Mouse (Mus musculus) left cerebral cortex, adult 2 months (tissue): ENCODE measurements at regions not wholly inside any gene's neighbourhood (a gene's known extent, or its start where the extent isn't known, plus 50 kb on each side); places are given as distances from the start of the nearest gene placed in this dataset.
"Not testable (repeated sequence)": the region's sequence is repeated elsewhere in the genome, so short reads cannot be mapped to it uniquely, and the experiment has no call there.

Experiments
- DNase-seq, 2 experiments: peaks; one replicate each; pipeline ENCODE4 v3.0.0; 2021 to 2022; ENCODE audit warnings: low spot score in 2 of 2, mixed read lengths in 1 of 2; ENCODE audit errors: extremely low spot score in 1 of 2
- H3K27ac ChIP-seq: fragments of 200-600 bp; 2 replicates; pipeline ENCODE4 v1.8.1; 2022
- H3K4me3 ChIP-seq: fragments of 200-600 bp; 2 replicates; pipeline ENCODE4 v1.8.1; 2022
- CTCF ChIP-seq: fragments of 200-600 bp; IDR thresholded peaks from 2 replicates; pipeline ENCODE4 v1.8.1; 2022; ENCODE audit warnings: antibody characterized with exemption, mild to moderate bottlenecking, moderate library complexity
- intact Hi-C: fragments of 180-260 bp; cut with DNase I; formaldehyde crosslinking; loops from one replicate; pipeline ENCODE4 v1.15.1; 2025

DNA sequence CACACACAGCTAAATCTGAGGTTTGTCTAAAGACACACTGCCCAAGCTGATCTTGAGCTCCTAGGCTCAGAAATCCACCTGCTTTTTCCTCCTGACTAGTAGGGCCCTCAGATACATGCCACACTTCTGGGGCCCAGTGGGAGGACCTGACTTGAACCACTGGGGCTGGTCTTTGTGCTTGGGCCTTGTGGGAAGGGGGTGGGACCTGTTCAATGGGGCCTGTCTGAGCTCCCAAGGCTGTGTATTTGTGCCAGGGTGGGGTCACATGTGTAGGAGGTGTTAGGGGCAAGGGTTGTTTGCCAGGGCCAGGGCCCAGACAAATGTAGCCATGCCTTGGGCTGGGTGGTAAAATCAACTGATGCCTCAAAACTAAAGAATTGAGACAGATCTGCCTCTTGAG, 56.8 kb downstream of the Gm8765 start:
- H3K4me3 ChIP-seq, H3K27ac ChIP-seq, DNase-seq: not testable (repeated sequence)
- intact Hi-C loops = loop anchor here (5.0 kb wide), 1 partner anchor 693 kb away; no protein-coding TSS in a partner anchor

- intact Hi-C loops, H3K4me3 ChIP-seq, DNase-seq, H3K27ac ChIP-seq: not testable (repeated sequence)
Measured at GRCm38 (mm10) chr13:50756334-50756733, 58.2 kb downstream of the Gm8765 start.

DNA sequence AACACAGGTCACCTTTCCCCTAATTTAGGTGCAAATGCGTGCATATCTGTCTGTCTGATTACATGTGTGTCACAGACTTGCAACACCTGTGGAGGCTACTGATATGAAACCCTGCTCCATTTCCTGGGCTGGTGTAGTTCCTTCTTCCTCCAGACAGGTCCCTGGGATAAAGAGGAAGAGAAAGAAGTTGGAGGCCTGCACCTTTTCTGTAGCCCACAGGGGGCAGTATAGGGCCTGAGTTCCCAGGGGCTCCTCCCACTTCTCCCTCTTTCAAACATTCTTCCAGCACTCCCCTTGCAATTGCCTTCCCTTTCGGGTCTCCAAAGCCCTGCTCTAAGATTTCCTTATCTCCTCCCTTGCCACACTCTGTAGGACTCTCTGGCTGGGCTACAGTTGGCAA, 66.5 kb downstream of the Gm8765 start:
- no peak for DNase-seq
- H3K27ac ChIP-seq = no peak overlapping the region
- TF ChIP-seq CTCF = no peak
- no peak overlapping the region for H3K4me3 ChIP-seq
- intact Hi-C loops = no loop called here

DNA sequence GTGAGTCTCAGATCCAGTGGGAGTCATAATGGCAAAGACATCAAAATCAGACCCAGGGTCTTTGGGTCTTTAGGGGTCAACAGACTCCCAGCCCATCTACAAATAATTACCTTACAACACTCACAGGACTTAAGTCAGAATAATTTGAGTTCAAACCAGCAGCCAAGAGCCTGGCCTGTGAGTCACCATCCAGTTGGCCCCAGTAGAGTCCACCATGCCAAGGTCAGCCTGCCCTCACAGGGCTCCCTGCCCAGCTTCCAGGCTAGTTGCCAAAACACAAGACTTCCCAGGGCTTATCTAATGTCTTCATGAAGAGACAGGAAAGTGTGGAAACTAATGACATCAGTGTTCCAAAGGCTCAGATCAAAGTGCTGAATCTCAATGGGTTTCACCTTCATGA, 81.9 kb downstream of the Gm8765 start:
- H3K4me3 ChIP-seq, intact Hi-C loops, H3K27ac ChIP-seq, DNase-seq: not testable (repeated sequence)

DNA sequence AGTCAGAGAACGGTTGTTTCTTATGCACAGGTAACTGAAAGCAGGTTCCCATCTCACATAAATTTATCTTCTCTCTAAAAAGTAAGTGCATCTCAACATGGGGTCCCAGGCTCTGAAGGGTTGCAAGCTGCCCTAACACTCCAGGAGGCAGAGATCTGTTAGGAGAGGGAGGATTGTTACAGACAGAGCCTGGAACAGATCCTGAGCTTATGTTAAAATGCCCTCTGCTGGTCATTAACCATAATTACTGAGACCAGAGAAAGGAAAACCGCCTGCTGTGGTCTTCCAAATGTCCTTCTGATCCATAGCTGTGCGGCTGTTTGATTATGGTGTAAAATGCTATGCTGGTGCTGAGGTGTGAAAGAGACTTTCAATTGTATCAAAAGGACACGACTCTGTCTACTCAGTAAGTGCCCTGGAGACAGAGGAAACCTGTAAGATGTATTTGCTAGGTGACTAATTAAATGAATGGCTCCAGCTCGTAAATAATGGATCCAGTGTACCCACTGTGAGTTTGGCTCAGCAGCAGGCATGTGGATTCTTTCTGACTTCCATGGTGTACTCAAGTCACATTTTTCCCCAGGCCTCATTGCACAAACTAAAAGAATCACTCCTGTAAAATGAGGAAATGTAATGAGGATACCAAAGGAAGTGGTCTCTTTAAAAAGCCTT, 131.9 kb downstream of the Gm8765 start:
- DNase-seq = not testable (repeated sequence)
- intact Hi-C loops = loop anchor here (10.0 kb wide), 1 partner anchor 615 kb away; no protein-coding TSS in a partner anchor

More for the DNA sequence above, 131.9 kb downstream of the Gm8765 start:
- not testable (repeated sequence) for H3K27ac ChIP-seq, H3K4me3 ChIP-seq
- TF ChIP-seq CTCF = peak; percentile 45
